Mouse (Mus musculus): Measurements from ENCODE around the gene Astn2. TPM values are rescaled to one million over a fixed set of nuclear protein-coding genes. Genes with fewer than 3 reads are reported as not detected.

Gene Astn2
- 20.6 TPM for polyA plus RNA-seq (2015; fragmentation: Illumina TruSeq; extraction: RNeasy Lipid Tissue Mini Kit (QIAGEN cat#74804); ENCODE audit: low read depth, low replicate concordance)

GRCm38 (mm10) chr4:66404201-66404711, at the start of gene Astn2:
Gene Astn2, minus strand, starts transcription at chr4:66404611.

GRCm38 (mm10) chr4:65604504-65605150, 799.8 kb downstream of the Astn2 start, which contains the start of gene Trim32:
Gene Trim32, plus strand, starts transcription at chr4:65604986.

